Mouse (Mus musculus) kidney, adult 2 months (tissue): ENCODE measurements around the gene Gm6899.

Source experiments
- CTCF ChIP-seq: fragments of 200-500 bp; conservative IDR thresholded peaks from 2 replicates; pipeline ENCODE4 v1.5.1; 2011; ENCODE audit warnings: low read depth, mild to moderate bottlenecking, control low read depth, low read length, moderate library complexity, mixed read lengths; ENCODE audit not compliant: insufficient read depth, insufficient read length
- POLR2A ChIP-seq: fragments of 200-500 bp; IDR thresholded peaks from one replicate; pipeline ENCODE4 v1.6.1; 2011; ENCODE audit warnings: low read depth, low read length, control low read depth

DNA sequence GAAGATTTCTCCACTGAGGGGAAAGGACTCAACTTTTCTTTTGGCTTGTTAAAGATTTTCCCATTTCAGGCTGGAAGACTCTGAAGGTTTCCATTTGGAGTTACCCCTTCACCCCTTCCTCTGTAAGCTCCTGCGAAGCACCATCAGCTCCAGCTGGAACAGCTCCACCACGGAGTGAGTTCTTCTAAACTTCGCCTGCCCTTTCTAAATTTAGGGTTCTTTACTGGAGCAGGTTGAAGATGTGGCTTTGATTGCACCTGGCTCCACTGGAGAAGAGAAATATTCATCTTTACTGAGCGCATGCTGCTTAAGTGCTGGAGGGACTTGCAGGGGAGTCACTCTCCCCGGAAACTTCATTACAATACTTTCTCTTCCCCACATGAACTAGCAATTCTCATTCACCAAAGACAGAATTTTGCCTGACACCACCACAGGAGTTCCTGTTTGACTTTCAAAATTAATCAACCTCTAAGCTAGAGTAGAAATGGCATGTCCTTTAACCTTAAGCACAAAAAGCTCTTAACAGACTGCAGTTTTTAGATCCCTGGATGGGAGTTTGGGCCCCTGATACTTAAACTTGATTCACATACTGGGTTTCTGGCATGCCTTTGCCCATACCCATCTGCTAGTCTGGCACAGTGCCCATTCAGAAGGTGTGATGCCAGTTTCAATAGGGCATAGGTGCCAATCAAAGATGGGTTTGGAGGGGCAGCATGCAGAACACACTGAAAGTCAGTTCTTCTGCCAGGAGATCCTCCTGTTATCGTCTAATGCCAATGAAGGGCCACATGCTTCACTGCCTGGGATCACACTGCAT is 6.5 kb upstream of the Gm6899 start:
- no peak for TF ChIP-seq CTCF
- no peak for TF ChIP-seq POLR2A
